Mouse (Mus musculus): ENCODE measurements around the gene Prl4a1. TPM values are rescaled to one million over a fixed set of nuclear protein-coding genes. Genes with fewer than 3 reads are reported as not detected.
"Not testable (repeated sequence)": the region's sequence is repeated elsewhere in the genome, so short reads cannot be mapped to it uniquely, and the experiment has no call there.

The Prl4a1 gene
- not detected in 2 replicates for polyA plus RNA-seq (2012; rRNA removed)

DNA sequence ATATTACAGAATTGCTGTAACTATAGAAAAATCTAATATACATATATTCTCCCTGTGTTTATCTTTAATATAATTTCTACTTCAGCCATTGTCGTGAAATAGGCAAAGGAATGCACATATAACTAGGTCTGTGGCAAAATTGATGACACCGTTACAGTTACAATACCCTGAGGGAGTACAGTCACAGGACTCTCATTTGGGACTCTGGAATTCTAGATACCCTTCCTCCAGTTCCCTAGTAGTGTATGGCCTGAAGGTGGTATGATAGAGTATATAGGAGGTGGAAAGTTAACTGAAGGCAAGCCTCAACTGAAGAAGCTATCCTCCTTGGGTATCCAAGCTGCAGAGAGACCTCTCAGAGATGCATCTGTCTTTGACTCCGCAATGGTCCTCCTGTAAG is at the start of gene Prl4a1:
Gene Prl4a1, plus strand, starts transcription at position 301 of the 400 bp plus-strand sequence.
- WGBS = 89% methylated on average over 3 of the region's 3 CpGs

GRCm38 (mm10) chr13:27972931-27973330 is 43.1 kb upstream of the Prl4a1 start:
- H3K27me3 ChIP-seq (replicated peaks; ENCODE audit: control insufficient read depth, insufficient read depth, low read length) = no peaks in the 10 kb centered on the region
- no peaks in the 10 kb centered on the region for H3K4me1 ChIP-seq (ENCODE audit: control insufficient read depth, insufficient read depth, low read length)
- H3K27ac ChIP-seq (ENCODE audit: insufficient read depth, low read depth, low read length) = no peak overlapping the region
- DNase-seq = no peak
- no peaks in the 10 kb centered on the region for H3K36me3 ChIP-seq (ENCODE audit: control insufficient read depth, insufficient read depth, low read length)
- H3K4me3 ChIP-seq (ENCODE audit: insufficient read depth, low read depth, low read length) = no peak overlapping the region
- no peak for TF ChIP-seq CTCF (conservative IDR thresholded peaks at IDR 0.05; ENCODE audit: insufficient read depth, insufficient read length, low read depth, low read length)
- TF ChIP-seq POLR2A (IDR thresholded peaks at IDR 0.05; ENCODE audit: low read depth, low read length) = no peak
- WGBS = 76% methylated on average over 1 of the region's 1 CpGs

More for the DNA sequence above, at the start of gene Prl4a1:
- no peaks in the 10 kb centered on the region for H3K36me3 ChIP-seq (ENCODE audit: control insufficient read depth, insufficient read depth, low read length)
- H3K27ac ChIP-seq (ENCODE audit: insufficient read depth, low read depth, low read length) = no peak within 1 kb of the TSS
- no peak within 1 kb of the TSS for H3K4me3 ChIP-seq (ENCODE audit: insufficient read depth, low read depth, low read length)
- H3K27me3 ChIP-seq (replicated peaks; ENCODE audit: control insufficient read depth, insufficient read depth, low read length) = no peaks in the 10 kb centered on the region
- no peaks in the 10 kb centered on the region for H3K4me1 ChIP-seq (ENCODE audit: control insufficient read depth, insufficient read depth, low read length)
- TF ChIP-seq CTCF (conservative IDR thresholded peaks at IDR 0.05; ENCODE audit: insufficient read depth, insufficient read length, low read depth, low read length) (no peak), POLR2A (IDR thresholded peaks at IDR 0.05; ENCODE audit: low read depth, low read length) (no peak)
- DNase-seq = no peak

- not testable (repeated sequence) for DNase-seq; H3K36me3 ChIP-seq (ENCODE audit: control insufficient read depth, insufficient read depth, low read length); H3K27ac ChIP-seq (ENCODE audit: insufficient read depth, low read depth, low read length); H3K4me3 ChIP-seq (ENCODE audit: insufficient read depth, low read depth, low read length); H3K4me1 ChIP-seq (ENCODE audit: control insufficient read depth, insufficient read depth, low read length); H3K27me3 ChIP-seq (replicated peaks; ENCODE audit: control insufficient read depth, insufficient read depth, low read length)
- WGBS = 75% methylated on average over 2 of the region's 2 CpGs
Measured at GRCm38 (mm10) chr13:27974281-27974680, 41.7 kb upstream of the Prl4a1 start.

DNA sequence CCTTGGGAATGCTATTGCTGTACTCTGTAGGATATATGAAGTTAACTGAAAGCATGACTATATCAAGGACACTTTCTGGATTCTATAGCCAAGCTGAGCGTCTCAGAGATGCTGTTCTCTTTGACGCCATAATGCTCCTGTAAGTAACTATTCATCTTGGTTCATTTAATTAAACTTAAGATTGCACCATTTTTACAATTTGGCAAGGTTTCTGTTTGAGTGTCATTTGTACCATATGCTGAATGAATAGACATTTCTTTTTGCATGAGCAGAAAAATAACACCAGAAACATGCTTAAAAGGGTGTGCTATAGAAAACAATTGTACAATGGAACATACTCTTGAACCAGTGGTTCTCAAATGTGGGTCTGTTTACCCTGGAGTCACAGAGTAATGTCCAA is 38.4 kb upstream of the Prl4a1 start:
- Histone ChIP-seq H3K27me3 (replicated peaks; ENCODE audit: control insufficient read depth, insufficient read depth, low read length) (no peaks in the 10 kb centered on the region), H3K36me3 (ENCODE audit: control insufficient read depth, insufficient read depth, low read length) (no peaks in the 10 kb centered on the region), H3K4me3 (ENCODE audit: insufficient read depth, low read depth, low read length) (no peak overlapping the region), H3K27ac (ENCODE audit: insufficient read depth, low read depth, low read length) (no peak overlapping the region), H3K4me1 (ENCODE audit: control insufficient read depth, insufficient read depth, low read length) (no peaks in the 10 kb centered on the region)
- DNase-seq = no peak
- TF ChIP-seq CTCF (conservative IDR thresholded peaks at IDR 0.05; ENCODE audit: insufficient read depth, insufficient read length, low read depth, low read length) (no peak), POLR2A (IDR thresholded peaks at IDR 0.05; ENCODE audit: low read depth, low read length) (no peak)
- 94% methylated on average over 2 of the region's 2 CpGs for WGBS

GRCm38 (mm10) chr13:27996557-27996956 is 19.5 kb upstream of the Prl4a1 start:
- not testable (repeated sequence) for H3K4me1 ChIP-seq (ENCODE audit: control insufficient read depth, insufficient read depth, low read length); H3K27ac ChIP-seq (ENCODE audit: insufficient read depth, low read depth, low read length); H3K27me3 ChIP-seq (replicated peaks; ENCODE audit: control insufficient read depth, insufficient read depth, low read length); H3K4me3 ChIP-seq (ENCODE audit: insufficient read depth, low read depth, low read length); H3K36me3 ChIP-seq (ENCODE audit: control insufficient read depth, insufficient read depth, low read length)
- WGBS = 13% methylated on average over 3 of the region's 3 CpGs
- DNase-seq = peak; percentile 34

DNA sequence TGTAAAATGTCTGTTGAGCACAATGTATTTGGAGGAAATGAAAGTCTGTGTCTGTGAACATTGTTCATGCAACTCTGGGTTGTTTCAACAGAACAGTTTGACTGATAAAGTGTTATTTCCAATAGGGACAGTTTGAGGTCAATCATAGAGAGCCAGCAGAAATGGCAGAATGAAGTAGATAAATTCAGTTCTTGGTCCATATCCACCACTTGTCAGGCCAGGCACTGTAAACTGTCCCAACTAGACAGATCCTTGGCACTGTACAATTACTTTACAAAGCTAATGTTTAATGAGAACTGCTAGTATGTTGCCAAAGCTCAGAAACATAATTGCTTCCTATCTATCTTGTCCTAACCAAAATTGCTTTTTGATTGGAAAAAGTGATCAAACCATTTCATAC is 13.3 kb downstream of the Prl4a1 start:
- H3K4me3 ChIP-seq (ENCODE audit: insufficient read depth, low read depth, low read length) = no peak overlapping the region
- TF ChIP-seq CTCF (conservative IDR thresholded peaks at IDR 0.05; ENCODE audit: insufficient read depth, insufficient read length, low read depth, low read length) (no peak), POLR2A (IDR thresholded peaks at IDR 0.05; ENCODE audit: low read depth, low read length) (no peak)
- H3K4me1 ChIP-seq (ENCODE audit: control insufficient read depth, insufficient read depth, low read length) = no peaks in the 10 kb centered on the region
- no peaks in the 10 kb centered on the region; the same call in 1 of the 2 replicates for H3K27me3 ChIP-seq (replicated peaks; ENCODE audit: control insufficient read depth, insufficient read depth, low read length)
- no peak overlapping the region for H3K27ac ChIP-seq (ENCODE audit: insufficient read depth, low read depth, low read length)
- no peaks in the 10 kb centered on the region for H3K36me3 ChIP-seq (ENCODE audit: control insufficient read depth, insufficient read depth, low read length)
- DNase-seq = peak; percentile 1

DNA sequence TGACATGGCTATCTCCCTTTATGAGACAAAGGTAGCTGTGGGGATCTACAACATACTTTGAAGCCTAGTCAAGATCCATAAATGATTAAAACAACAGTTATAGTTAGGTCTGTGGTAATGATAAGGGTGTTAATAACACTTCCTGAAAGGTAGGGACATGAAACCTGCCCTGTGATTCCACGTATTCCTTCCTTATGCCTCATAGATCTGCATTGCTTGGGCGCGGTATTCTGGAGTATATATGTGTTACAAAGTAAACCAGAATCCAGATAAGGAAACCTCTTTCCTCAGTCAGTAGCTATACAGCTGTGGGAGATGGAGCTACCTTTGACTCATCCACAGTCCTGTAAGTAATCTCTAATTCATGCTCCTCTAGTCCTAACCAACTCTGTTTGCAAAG is 53.3 kb downstream of the Prl4a1 start:
- Histone ChIP-seq H3K4me3 (ENCODE audit: insufficient read depth, low read depth, low read length) (no peak overlapping the region), H3K4me1 (ENCODE audit: control insufficient read depth, insufficient read depth, low read length) (no peaks in the 10 kb centered on the region), H3K36me3 (ENCODE audit: control insufficient read depth, insufficient read depth, low read length) (no peaks in the 10 kb centered on the region), H3K27me3 (replicated peaks; ENCODE audit: control insufficient read depth, insufficient read depth, low read length) (no peaks in the 10 kb centered on the region), H3K27ac (ENCODE audit: insufficient read depth, low read depth, low read length) (no peak overlapping the region)
- DNase-seq = no peak
- WGBS = 91% methylated on average over 3 of the region's 3 CpGs
- TF ChIP-seq POLR2A (IDR thresholded peaks at IDR 0.05; ENCODE audit: low read depth, low read length) = no peak
- no peak for TF ChIP-seq CTCF (conservative IDR thresholded peaks at IDR 0.05; ENCODE audit: insufficient read depth, insufficient read length, low read depth, low read length)

Other genes starting within 250 kb of the Prl4a1 start
- not detected in 2 replicates for gene Prl7c1, start 235.4 kb upstream of the Prl4a1 start, polyA plus RNA-seq (2012; rRNA removed)
- gene Prl2a1, start 214.6 kb upstream of the Prl4a1 start, polyA plus RNA-seq (2012; rRNA removed) = not detected in 2 replicates
- gene Prl2c1, start 166.9 kb upstream of the Prl4a1 start, polyA plus RNA-seq (2012; rRNA removed) = not detected in 2 replicates
- not detected in 2 replicates for gene Prl5a1, start 126.3 kb downstream of the Prl4a1 start, polyA plus RNA-seq (2012; rRNA removed)
- 0.67 and 1.5 TPM in 2 replicates for gene Gm11361, start 241.3 kb downstream of the Prl4a1 start, polyA plus RNA-seq (2012; rRNA removed)